Mouse (Mus musculus) stomach, embryonic 16.5 days (tissue): Measurements from ENCODE around the gene Fam189b. TPM values are rescaled to one million over a fixed set of nuclear protein-coding genes. Genes with fewer than 3 reads are reported as not detected.

Source experiments
- ATAC-seq: fragments of 200-750 bp; cut with Nextera tagmentation; 2 replicates; pipeline ENCODE4 v1.8.0; 2017; ENCODE audit warnings: moderate number of reproducible peaks, moderate TSS enrichment; ENCODE audit not compliant: insufficient read depth, low FRiP score
- H3K27ac ChIP-seq: fragments of 300-500 bp; sonication (generic); 2 replicates; pipeline ENCODE4 v1.5.1; 2014; ENCODE audit warnings: low read length
- H3K27me3 ChIP-seq: fragments of 300-500 bp; sonication (generic); 2 replicates; pipeline ENCODE4 v1.6.1; 2014; ENCODE audit warnings: low read length, control low read depth, mixed read lengths; ENCODE audit not compliant: control insufficient read depth, insufficient read depth
- H3K36me3 ChIP-seq: fragments of 300-500 bp; sonication (generic); 2 replicates; pipeline ENCODE4 v1.6.1; 2014; ENCODE audit warnings: low read length; ENCODE audit not compliant: control insufficient read depth, insufficient read depth
- H3K4me1 ChIP-seq: fragments of 300-500 bp; sonication (generic); 2 replicates; pipeline ENCODE4 v1.6.1; 2014; ENCODE audit warnings: low read length, control low read depth, mixed read lengths; ENCODE audit not compliant: control insufficient read depth, insufficient read depth
- H3K4me2 ChIP-seq: fragments of 300-500 bp; sonication (generic); 2 replicates; pipeline ENCODE4 v1.6.1; 2014; ENCODE audit warnings: low read depth, low read length, mixed read lengths
- H3K4me3 ChIP-seq: fragments of 300-500 bp; sonication (generic); replicated peaks from 2 replicates; pipeline ENCODE4 v1.5.1; 2014; ENCODE audit warnings: mild to moderate bottlenecking, low read length
- H3K9ac ChIP-seq: fragments of 300-500 bp; sonication (generic); 2 replicates; pipeline ENCODE4 v1.6.1; 2014; ENCODE audit warnings: low read length
- H3K9me3 ChIP-seq: fragments of 300-500 bp; sonication (generic); replicated peaks from 2 replicates; pipeline ENCODE4 v1.6.1; 2016; ENCODE audit warnings: low read length, control low read depth; ENCODE audit not compliant: control insufficient read depth
- WGBS: fragments of 180-500 bp; shearing (Covaris S2); extraction: QIAGEN DNeasy Blood & Tissue Kit; methylation state at CpG from one replicate; pipeline ENCODE4 v1.1.7; 2014; 5-methylcytosine and 5-hydroxymethylcytosine counted together
- polyA plus RNA-seq: library from polyadenylated mRNA; unstranded; fragments of >200 nt; fragmentation: Nextera tagmentation; extraction: Ambion mirVana; gene quantifications from 2 replicates; pipeline ENCODE4 v1.2.1, GENCODE M21; 2015

The Fam189b gene
- polyA plus RNA-seq, 1 experiment from 2014 or later = 22.0 TPM

DNA sequence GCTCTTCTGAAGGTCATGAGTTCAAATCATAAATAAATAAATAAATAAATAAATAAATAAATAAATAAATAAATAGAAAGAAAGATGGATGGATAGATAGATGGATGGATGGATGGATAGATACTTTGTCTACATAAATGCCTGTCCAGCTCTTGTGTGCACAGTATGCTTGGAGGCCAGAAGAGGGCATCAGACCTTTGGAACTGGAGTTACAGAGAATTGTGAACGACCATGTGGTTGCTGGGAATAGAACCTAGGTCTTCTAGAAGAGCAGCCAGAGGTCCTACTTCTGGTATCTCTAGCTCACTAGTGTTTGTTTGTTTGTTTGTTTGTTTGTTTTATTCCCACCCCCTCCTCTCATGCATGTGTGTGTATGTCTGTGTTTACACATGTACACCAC lies 10.4 kb downstream of the Fam189b start:
- ATAC-seq = no peak
- H3K36me3 ChIP-seq = no peaks in the 10 kb centered on the region
- H3K27ac ChIP-seq = no peak overlapping the region
- no peaks in the 10 kb centered on the region for H3K27me3 ChIP-seq
- H3K9ac ChIP-seq = no peak overlapping the region
- 61% methylated on average over 1 of the region's 1 CpGs for WGBS
- no peak overlapping the region for H3K4me2 ChIP-seq
- H3K4me3 ChIP-seq = no peak overlapping the region
- peaks cover 8% of the 10 kb centered on the region for H3K4me1 ChIP-seq
- H3K9me3 ChIP-seq = no peaks in the 10 kb centered on the region

- H3K27me3 ChIP-seq = no peaks in the 10 kb centered on the region
- no peak overlapping the region for H3K4me2 ChIP-seq
- ATAC-seq = no peak
- H3K9ac ChIP-seq = no peak overlapping the region
- H3K9me3 ChIP-seq = no peaks in the 10 kb centered on the region
- 95% methylated on average over 2 of the region's 2 CpGs for WGBS
- H3K4me3 ChIP-seq = no peak overlapping the region
- peaks cover 8% of the 10 kb centered on the region for H3K4me1 ChIP-seq
- H3K36me3 ChIP-seq = no peaks in the 10 kb centered on the region
- H3K27ac ChIP-seq = no peak overlapping the region
Observed at GRCm38 (mm10) chr3:89193853-89194252, 10.9 kb downstream of the Fam189b start.

- peak; percentile 99 for ATAC-seq
- Histone ChIP-seq H3K36me3 (no peaks in the 10 kb centered on the region), H3K9ac (peak overlapping the region; percentile 78), H3K27me3 (no peaks in the 10 kb centered on the region), H3K4me1 (peaks cover 8% of the 10 kb centered on the region), H3K27ac (peak overlapping the region; percentile 77), H3K9me3 (no peaks in the 10 kb centered on the region), H3K4me3 (peak overlapping the region; percentile 49), H3K4me2 (peak overlapping the region; percentile 66)
- WGBS = 7% methylated on average over 33 of the region's 33 CpGs
Observed at GRCm38 (mm10) chr3:89195979-89196877, 13.3 kb downstream of the Fam189b start.

DNA sequence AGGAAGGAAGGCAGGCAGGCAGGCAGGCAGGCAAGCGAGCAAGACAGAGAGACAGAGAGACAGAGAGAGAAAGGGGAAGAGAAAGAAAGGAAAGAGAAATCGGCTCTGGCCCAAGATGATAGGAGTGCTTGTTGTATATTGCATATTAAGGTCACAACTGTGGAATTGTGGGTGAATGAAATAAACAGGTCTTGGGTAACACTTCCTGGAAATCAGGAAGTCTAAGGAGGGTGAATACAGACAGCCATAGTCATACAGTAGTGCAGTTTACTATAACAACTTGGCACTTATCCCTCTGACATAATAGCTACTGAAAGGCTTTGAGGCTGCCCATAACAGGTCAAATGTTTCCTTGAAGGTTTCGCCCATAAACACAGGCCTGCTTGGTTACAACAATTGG lies 16.9 kb downstream of the Fam189b start:
- H3K27me3 ChIP-seq = no peaks in the 10 kb centered on the region
- H3K4me2 ChIP-seq = no peak overlapping the region
- WGBS = 76% methylated on average over 3 of the region's 3 CpGs
- no peak overlapping the region for H3K9ac ChIP-seq
- H3K36me3 ChIP-seq = no peaks in the 10 kb centered on the region
- H3K27ac ChIP-seq = no peak overlapping the region
- H3K4me3 ChIP-seq = no peak overlapping the region
- peaks cover 12% of the 10 kb centered on the region for H3K4me1 ChIP-seq
- no peaks in the 10 kb centered on the region for H3K9me3 ChIP-seq
- no peak for ATAC-seq

- 23% methylated on average over 13 of the region's 13 CpGs for WGBS
- Histone ChIP-seq H3K27ac (peak within 1 kb of the TSS; percentile 43; the same call in 1 of the 2 replicates), H3K9ac (peak within 1 kb of the TSS; percentile 71), H3K4me2 (peak within 1 kb of the TSS; percentile 71), H3K4me1 (peaks cover 4% of the 10 kb centered on the region; the same call in 1 of the 2 replicates), H3K4me3 (peak within 1 kb of the TSS; percentile 65), H3K9me3 (no peaks in the 10 kb centered on the region), H3K36me3 (0 out of 2 replicates have a peak, but pooled peaks cover 3% of the 10 kb centered on the region), H3K27me3 (no peaks in the 10 kb centered on the region)
- ATAC-seq = peak; percentile 90
Observed at GRCm38 (mm10) chr3:89202253-89203141, 19.6 kb downstream of the Fam189b start, which contains the start of gene Gba. Gene Gba, plus strand, starts transcription at chr3:89202928.

- Histone ChIP-seq H3K9ac (peak overlapping the region; percentile 71), H3K4me2 (peak overlapping the region; percentile 71), H3K27me3 (no peaks in the 10 kb centered on the region), H3K27ac (peak overlapping the region; percentile 43; the same call in 1 of the 2 replicates), H3K4me1 (peaks cover 4% of the 10 kb centered on the region; the same call in 1 of the 2 replicates), H3K36me3 (peaks cover 9% of the 10 kb centered on the region), H3K9me3 (no peaks in the 10 kb centered on the region), H3K4me3 (peak overlapping the region; percentile 65)
- WGBS = 37% methylated on average over 5 of the region's 5 CpGs
- no peak for ATAC-seq
Observed at GRCm38 (mm10) chr3:89203142-89203514, 20.2 kb downstream of the Fam189b start.

GRCm38 (mm10) chr3:89206079-89206478 lies 23.1 kb downstream of the Fam189b start:
- Histone ChIP-seq H3K4me2 (no peak overlapping the region), H3K4me3 (no peak overlapping the region), H3K4me1 (peaks cover 4% of the 10 kb centered on the region; the same call in 1 of the 2 replicates), H3K9ac (no peak overlapping the region), H3K9me3 (no peaks in the 10 kb centered on the region), H3K36me3 (peaks cover 10% of the 10 kb centered on the region), H3K27ac (no peak overlapping the region), H3K27me3 (no peaks in the 10 kb centered on the region)
- ATAC-seq = no peak
- 91% methylated on average over 7 of the region's 7 CpGs for WGBS

DNA sequence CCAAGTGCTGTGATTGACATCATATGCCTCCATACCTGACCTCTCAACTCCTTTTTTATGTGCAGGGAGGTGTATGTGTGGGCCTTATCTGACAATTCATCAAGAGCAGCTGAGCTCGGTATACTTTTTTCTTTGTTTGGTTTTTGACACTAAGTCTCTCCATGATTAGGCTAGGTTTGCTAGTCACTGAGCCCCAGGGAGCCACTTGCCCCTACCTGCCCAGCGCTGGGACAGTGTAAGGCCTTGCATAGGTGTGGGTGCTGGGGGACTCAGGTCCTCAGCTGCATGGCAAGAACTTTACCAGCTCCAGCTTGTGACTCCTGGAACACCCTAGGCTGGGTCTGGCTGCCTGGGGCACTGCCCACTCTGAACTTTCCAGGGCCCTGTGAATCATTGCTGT lies 23.8 kb downstream of the Fam189b start:
- Histone ChIP-seq H3K9ac (no peak overlapping the region), H3K9me3 (no peaks in the 10 kb centered on the region), H3K4me3 (no peak overlapping the region), H3K27ac (0 out of 2 replicates have a peak overlapping the region, but pooled peaks have one; percentile 74), H3K27me3 (no peaks in the 10 kb centered on the region), H3K4me2 (no peak overlapping the region), H3K4me1 (peaks cover 4% of the 10 kb centered on the region; the same call in 1 of the 2 replicates), H3K36me3 (peaks cover 10% of the 10 kb centered on the region)
- ATAC-seq = no peak
- WGBS = 79% methylated on average over 2 of the region's 2 CpGs
